Mouse (Mus musculus) stomach, embryonic 14.5 days (tissue): ENCODE results near the gene Hist1h4i. TPM values are rescaled to one million over a fixed set of nuclear protein-coding genes. Genes with fewer than 3 reads are reported as not detected.

Experiments used
- ATAC-seq: fragments of 200-750 bp; cut with Nextera tagmentation; 2 replicates; pipeline ENCODE4 v1.8.0; 2017; ENCODE audit warnings: low read depth, moderate TSS enrichment; ENCODE audit not compliant: insufficient number of reproducible peaks, insufficient read depth, low FRiP score
- H3K27ac ChIP-seq: fragments of 300-500 bp; sonication (generic); 2 replicates; pipeline ENCODE4 v1.5.1; 2014; ENCODE audit warnings: mild to moderate bottlenecking, low read length, moderate library complexity, mixed read lengths
- H3K27me3 ChIP-seq: fragments of 300-500 bp; sonication (generic); 2 replicates; pipeline ENCODE4 v1.6.1; 2014; ENCODE audit warnings: low read length, control low read depth, mixed read lengths; ENCODE audit not compliant: control insufficient read depth, insufficient read depth
- H3K36me3 ChIP-seq: fragments of 300-500 bp; sonication (generic); 2 replicates; pipeline ENCODE4 v1.6.1; 2014; ENCODE audit warnings: mild to moderate bottlenecking, control low read depth, low read length, moderate library complexity, mixed read lengths; ENCODE audit not compliant: control insufficient read depth, insufficient read depth
- H3K4me1 ChIP-seq: fragments of 300-500 bp; sonication (generic); 2 replicates; pipeline ENCODE4 v1.6.1; 2014; ENCODE audit warnings: low read length, control low read depth, mixed read lengths; ENCODE audit not compliant: control insufficient read depth, insufficient read depth
- H3K4me2 ChIP-seq: fragments of 300-500 bp; sonication (generic); replicated peaks from 2 replicates; pipeline ENCODE4 v1.6.1; 2014; ENCODE audit warnings: low read depth, low read length, control low read depth
- H3K4me3 ChIP-seq: fragments of 300-500 bp; sonication (generic); 2 replicates; pipeline ENCODE4 v1.5.1; 2014; ENCODE audit warnings: low read depth, low read length, control low read depth
- H3K9ac ChIP-seq: fragments of 300-500 bp; sonication (generic); replicated peaks from 2 replicates; pipeline ENCODE4 v1.6.1; 2014; ENCODE audit warnings: low read depth, mild to moderate bottlenecking, control low read depth, low read length, moderate library complexity, mixed read lengths
- H3K9me3 ChIP-seq: fragments of 300-500 bp; sonication (generic); 2 replicates; pipeline ENCODE4 v1.6.1; 2016; ENCODE audit warnings: low read depth, low read length, control low read depth; ENCODE audit not compliant: control insufficient read depth
- WGBS: fragments of 180-500 bp; shearing (Covaris S2); extraction: QIAGEN DNeasy Blood & Tissue Kit; methylation state at CpG from one replicate; pipeline ENCODE4 v1.1.7; 2014; 5-methylcytosine and 5-hydroxymethylcytosine counted together
- polyA plus RNA-seq: library from polyadenylated mRNA; unstranded; fragments of >200 nt; fragmentation: Nextera tagmentation; extraction: Ambion mirVana; gene quantifications from 2 replicates; pipeline ENCODE4 v1.2.1, GENCODE M21; 2014

Gene Hist1h4i
- polyA plus RNA-seq, 1 experiment from 2014 or later, result 22.4 TPM

GRCm38 (mm10) chr13:21997821-21998220 is 43.3 kb downstream of the Hist1h4i start:
- no peak overlapping the region for H3K4me2 ChIP-seq

GRCm38 (mm10) chr13:21997201-21997820 is 43.9 kb downstream of the Hist1h4i start:
- H3K36me3 ChIP-seq, result no peaks in the 10 kb centered on the region
- ATAC-seq, result no peak
- WGBS, result 1% methylated on average over 21 of the region's 21 CpGs
- peak overlapping the region; percentile 52 for H3K4me2 ChIP-seq
- no peak overlapping the region for H3K27ac ChIP-seq
- H3K9me3 ChIP-seq, result no peaks in the 10 kb centered on the region
- 0 out of 2 replicates have a peak overlapping the region, but pooled peaks have one; percentile 33 for H3K4me3 ChIP-seq
- H3K4me1 ChIP-seq, result 0 out of 2 replicates have a peak, but pooled peaks cover 3% of the 10 kb centered on the region
- H3K27me3 ChIP-seq, result peaks cover 51% of the 10 kb centered on the region
- H3K9ac ChIP-seq, result no peak overlapping the region

More at GRCm38 (mm10) chr13:21997821-21998220, 43.3 kb downstream of the Hist1h4i start:
- Histone ChIP-seq H3K27ac (no peak overlapping the region), H3K4me1 (0 out of 2 replicates have a peak, but pooled peaks cover 3% of the 10 kb centered on the region), H3K9ac (no peak overlapping the region), H3K9me3 (no peaks in the 10 kb centered on the region), H3K4me3 (no peak overlapping the region), H3K27me3 (peaks cover 54% of the 10 kb centered on the region), H3K36me3 (no peaks in the 10 kb centered on the region)
- WGBS, result 6% methylated on average over 4 of the region's 4 CpGs
- no peak for ATAC-seq

GRCm38 (mm10) chr13:21996840-21997185 is 44.3 kb downstream of the Hist1h4i start:
- H3K4me3 ChIP-seq, result peak overlapping the region; percentile 33; the same call in 1 of the 2 replicates
- H3K9ac ChIP-seq, result no peak overlapping the region
- no peak for ATAC-seq
- H3K27me3 ChIP-seq, result peaks cover 51% of the 10 kb centered on the region
- H3K36me3 ChIP-seq, result no peaks in the 10 kb centered on the region
- H3K9me3 ChIP-seq, result no peaks in the 10 kb centered on the region
- H3K4me1 ChIP-seq, result 0 out of 2 replicates have a peak, but pooled peaks cover 3% of the 10 kb centered on the region
- WGBS, result 2% methylated on average over 13 of the region's 13 CpGs
- peak overlapping the region; percentile 52 for H3K4me2 ChIP-seq
- H3K27ac ChIP-seq, result no peak overlapping the region

- 2% methylated on average over 12 of the region's 12 CpGs for WGBS
These were observed 44.9 kb downstream of the Hist1h4i start for GRCm38 (mm10) chr13:21996101-21996839.

DNA sequence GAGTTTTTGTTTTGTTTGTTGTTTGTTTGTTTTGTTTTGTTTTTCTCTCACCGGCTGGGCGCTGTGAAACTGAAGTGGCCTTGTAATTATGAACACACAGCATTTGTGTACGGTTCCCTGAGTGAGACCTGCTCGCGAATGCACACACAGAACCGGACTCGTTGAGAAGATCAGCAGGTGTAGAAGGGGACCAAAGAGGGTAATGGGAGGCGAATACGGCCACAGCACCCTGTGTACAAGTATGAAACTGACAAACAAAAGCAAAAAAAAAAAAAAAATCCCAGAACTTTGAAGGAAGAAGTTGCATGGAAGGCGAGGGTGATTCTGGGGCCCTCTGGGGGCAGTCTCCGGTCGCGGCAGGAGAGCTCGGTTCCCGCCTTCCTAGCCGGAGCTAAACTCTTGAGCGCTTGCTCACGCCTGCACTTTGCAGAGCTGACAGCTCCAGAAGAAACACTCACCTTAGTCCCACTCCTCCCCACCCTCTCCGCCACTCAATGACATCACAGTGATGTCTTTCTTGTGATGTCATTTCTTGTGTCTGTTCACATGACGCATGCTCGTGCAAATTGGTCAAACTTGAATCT is 45.7 kb downstream of the Hist1h4i start:
- no peak overlapping the region for H3K27ac ChIP-seq
- no peak for ATAC-seq
- H3K9me3 ChIP-seq, result no peaks in the 10 kb centered on the region
- H3K27me3 ChIP-seq, result peaks cover 40% of the 10 kb centered on the region
- H3K4me3 ChIP-seq, result peak overlapping the region; percentile 33
- peak overlapping the region; percentile 52 for H3K4me2 ChIP-seq
- no peak overlapping the region for H3K9ac ChIP-seq
- 0 out of 2 replicates have a peak, but pooled peaks cover 3% of the 10 kb centered on the region for H3K4me1 ChIP-seq
- WGBS, result 1% methylated on average over 21 of the region's 21 CpGs
- H3K36me3 ChIP-seq, result no peaks in the 10 kb centered on the region

More at GRCm38 (mm10) chr13:21996101-21996839, 44.9 kb downstream of the Hist1h4i start:
- Histone ChIP-seq H3K9ac (no peak overlapping the region), H3K36me3 (no peaks in the 10 kb centered on the region), H3K27me3 (peaks cover 48% of the 10 kb centered on the region), H3K4me3 (peak overlapping the region; percentile 33), H3K27ac (no peak overlapping the region), H3K9me3 (no peaks in the 10 kb centered on the region), H3K4me1 (0 out of 2 replicates have a peak, but pooled peaks cover 3% of the 10 kb centered on the region), H3K4me2 (peak overlapping the region; percentile 52)
- no peak for ATAC-seq

GRCm38 (mm10) chr13:21994896-21995295 is 46.3 kb downstream of the Hist1h4i start:
- Histone ChIP-seq H3K36me3 (no peaks in the 10 kb centered on the region), H3K27ac (no peak overlapping the region), H3K9ac (no peak overlapping the region), H3K27me3 (peaks cover 35% of the 10 kb centered on the region), H3K4me3 (peak overlapping the region; percentile 33), H3K4me2 (peak overlapping the region; percentile 52), H3K4me1 (0 out of 2 replicates have a peak, but pooled peaks cover 3% of the 10 kb centered on the region), H3K9me3 (no peaks in the 10 kb centered on the region)
- ATAC-seq, result no peak
- WGBS, result 4% methylated on average over 8 of the region's 8 CpGs

GRCm38 (mm10) chr13:21993957-21994738 is 47.0 kb downstream of the Hist1h4i start:
- no peaks in the 10 kb centered on the region for H3K9me3 ChIP-seq
- H3K4me1 ChIP-seq, result 0 out of 2 replicates have a peak, but pooled peaks cover 3% of the 10 kb centered on the region
- H3K27me3 ChIP-seq, result peaks cover 28% of the 10 kb centered on the region
- no peak overlapping the region for H3K9ac ChIP-seq
- 3% methylated on average over 22 of the region's 22 CpGs for WGBS
- no peak overlapping the region for H3K4me3 ChIP-seq
- no peak overlapping the region for H3K27ac ChIP-seq
- no peak for ATAC-seq
- H3K36me3 ChIP-seq, result no peaks in the 10 kb centered on the region
- no peak overlapping the region for H3K4me2 ChIP-seq

DNA sequence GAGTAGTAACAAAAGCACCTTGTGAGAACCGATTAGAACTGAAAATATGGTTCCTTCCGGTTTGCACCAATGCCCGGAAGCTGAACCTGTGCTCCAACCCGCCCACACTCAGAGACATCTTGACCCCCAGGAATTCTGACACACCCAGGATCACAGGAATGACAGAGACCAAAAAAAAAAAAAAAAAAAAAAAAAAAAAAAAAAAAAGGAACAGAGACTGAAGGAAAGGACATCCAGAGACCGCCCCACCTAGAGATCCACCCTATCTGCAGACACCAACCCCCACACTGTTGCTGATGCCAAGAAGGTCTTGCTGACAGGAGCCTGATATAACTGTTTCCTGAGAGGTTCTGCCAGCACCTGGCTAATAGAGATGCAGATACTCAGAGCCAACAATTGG is 48.6 kb downstream of the Hist1h4i start:
- H3K9me3 ChIP-seq, result no peaks in the 10 kb centered on the region
- 0 out of 2 replicates have a peak, but pooled peaks cover 3% of the 10 kb centered on the region for H3K4me1 ChIP-seq
- WGBS, result 80% methylated on average over 5 of the region's 5 CpGs
- H3K9ac ChIP-seq, result no peak overlapping the region
- ATAC-seq, result no peak
- H3K4me3 ChIP-seq, result no peak overlapping the region
- no peaks in the 10 kb centered on the region for H3K36me3 ChIP-seq
- H3K27ac ChIP-seq, result no peak overlapping the region
- no peak overlapping the region for H3K4me2 ChIP-seq
- peaks cover 13% of the 10 kb centered on the region; the same call in 1 of the 2 replicates for H3K27me3 ChIP-seq
